Mouse (Mus musculus): ENCODE measurements around the gene Plac1. TPM values are rescaled to one million over a fixed set of nuclear protein-coding genes. Genes with fewer than 3 reads are reported as not detected.
A peak's percentile ranks its signal among the peaks of the same experiment; 100 is the strongest.
"Not testable (repeated sequence)": the region's sequence is repeated elsewhere in the genome, so short reads cannot be mapped to it uniquely, and the experiment has no call there.

Gene Plac1
- polyA plus RNA-seq (2015; fragmentation: Nextera tagmentation; extraction: Ambion mirVana) = 0.26 and 0.32 TPM in 2 replicates

DNA sequence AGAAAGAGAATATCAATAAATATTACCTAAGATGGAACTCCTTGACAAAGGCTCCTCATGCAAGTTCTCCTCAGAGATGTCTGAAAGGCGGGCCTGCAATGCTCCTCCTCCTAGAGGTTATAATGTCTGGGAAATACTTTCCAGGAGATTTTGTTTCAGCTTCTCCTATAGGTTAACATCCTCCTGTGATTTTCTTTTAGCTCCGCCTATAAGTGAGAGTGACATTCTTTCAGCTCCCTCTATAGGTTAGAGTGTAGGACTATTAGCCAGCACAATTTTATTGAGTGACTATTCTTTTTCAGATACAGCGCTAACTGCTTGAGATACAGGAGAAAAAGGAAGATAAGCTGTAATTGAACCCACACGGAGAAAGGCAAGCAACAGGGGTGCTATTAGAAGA, at the start of gene Plac1:
TSS of gene Plac1 (minus strand) at position 101 of the 400 bp plus-strand sequence.
- ATAC-seq (no peak), DNase-seq (no peak)
- Histone ChIP-seq H3K4me1 (ENCODE audit: insufficient read depth) (no peaks in the 10 kb centered on the region), H3K4me2 (ENCODE audit: low read depth, low read length) (no peak within 1 kb of the TSS), H3K4me3 (ENCODE audit: low read depth, low read length) (no peak within 1 kb of the TSS), H3K36me3 (replicated peaks; ENCODE audit: insufficient read depth, low read length) (no peaks in the 10 kb centered on the region), H3K9me3 (ENCODE audit: low read length) (no peaks in the 10 kb centered on the region), H3K27me3 (ENCODE audit: insufficient read depth, low read length) (no peaks in the 10 kb centered on the region), H3K27ac (ENCODE audit: low read depth) (no peak within 1 kb of the TSS), H3K9ac (replicated peaks) (no peak within 1 kb of the TSS)
- no peak for TF ChIP-seq EP300 (IDR thresholded peaks at IDR 0.05; ENCODE audit: low read depth)
- no peak for TF ChIP-seq CTCF (IDR thresholded peaks at IDR 0.05; ENCODE audit: low read depth)
- WGBS (ENCODE audit: insufficient replicate concordance) = 58% methylated on average over 4 of the region's 4 CpGs

DNA sequence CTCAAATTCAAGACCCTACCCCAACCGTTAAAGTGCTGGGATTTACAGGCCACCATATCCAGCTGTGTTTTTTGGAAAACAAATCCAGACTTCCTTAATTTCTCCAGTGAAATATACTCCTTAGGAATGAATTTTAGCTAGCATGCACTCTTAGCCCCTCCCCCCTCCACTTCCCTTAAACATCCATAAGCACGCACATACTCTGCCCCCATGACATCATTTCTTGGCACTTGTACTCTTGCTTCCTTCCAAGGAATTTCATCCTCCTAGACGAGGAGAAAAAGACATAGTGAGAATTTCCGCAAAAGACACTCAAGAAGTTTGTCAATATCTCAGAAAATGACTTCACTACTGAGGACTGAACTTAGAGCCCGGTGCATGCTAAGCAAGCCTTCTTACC, 48.0 kb upstream of the Plac1 start:
- H3K27me3 ChIP-seq (ENCODE audit: insufficient read depth, low read length) = 0 out of 2 replicates have a peak, but pooled peaks cover 2% of the 10 kb centered on the region
- DNase-seq = no peak
- TF ChIP-seq EP300 (IDR thresholded peaks at IDR 0.05; ENCODE audit: low read depth) = no peak
- no peak for TF ChIP-seq CTCF (IDR thresholded peaks at IDR 0.05; ENCODE audit: low read depth)
- no peak overlapping the region for H3K27ac ChIP-seq (ENCODE audit: low read depth)
- no peak overlapping the region for H3K4me3 ChIP-seq (ENCODE audit: low read depth, low read length)
- H3K9ac ChIP-seq (replicated peaks) = no peak overlapping the region
- H3K36me3 ChIP-seq (replicated peaks; ENCODE audit: insufficient read depth, low read length) = no peaks in the 10 kb centered on the region
- ATAC-seq = no peak
- no peaks in the 10 kb centered on the region for H3K4me1 ChIP-seq (ENCODE audit: insufficient read depth)
- no peak overlapping the region for H3K4me2 ChIP-seq (ENCODE audit: low read depth, low read length)
- WGBS (ENCODE audit: insufficient replicate concordance) = 75% methylated on average over 5 of the region's 5 CpGs
- H3K9me3 ChIP-seq (ENCODE audit: low read length) = no peaks in the 10 kb centered on the region

DNA sequence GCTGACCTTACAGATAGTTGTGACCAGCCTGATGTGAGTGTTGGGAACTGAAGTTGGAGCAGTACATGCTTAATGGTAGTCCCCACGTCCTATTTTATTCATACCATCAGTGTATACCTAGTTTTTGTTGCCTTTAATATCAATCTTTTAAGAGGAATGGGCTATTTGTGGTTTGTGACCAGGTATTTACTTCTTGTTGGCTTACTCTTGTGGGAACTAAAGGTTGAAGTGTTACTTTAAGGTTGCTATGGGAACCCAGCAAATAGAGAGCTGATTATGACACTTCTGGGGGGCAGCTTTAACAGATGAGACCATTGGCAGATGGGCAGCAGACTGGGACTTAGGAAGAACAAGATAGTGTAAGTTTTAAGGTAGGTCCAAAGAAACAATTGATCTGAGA, 33.2 kb upstream of the Plac1 start, which contains the start of gene Fam122c:
TSS of gene Fam122c (plus strand) at position 301 of the 400 bp plus-strand sequence.
- no peak for ATAC-seq
- Histone ChIP-seq H3K4me1 (ENCODE audit: insufficient read depth) (peaks cover 4% of the 10 kb centered on the region; the same call in 1 of the 2 replicates), H3K27me3 (ENCODE audit: insufficient read depth, low read length) (no peaks in the 10 kb centered on the region), H3K4me3 (ENCODE audit: low read depth, low read length) (no peak within 1 kb of the TSS), H3K4me2 (ENCODE audit: low read depth, low read length) (no peak within 1 kb of the TSS), H3K9ac (replicated peaks) (no peak within 1 kb of the TSS), H3K27ac (ENCODE audit: low read depth) (no peak within 1 kb of the TSS), H3K9me3 (ENCODE audit: low read length) (no peaks in the 10 kb centered on the region), H3K36me3 (replicated peaks; ENCODE audit: insufficient read depth, low read length) (no peaks in the 10 kb centered on the region)
- TF ChIP-seq CTCF (IDR thresholded peaks at IDR 0.05; ENCODE audit: low read depth) (no peak), EP300 (IDR thresholded peaks at IDR 0.05; ENCODE audit: low read depth) (no peak)
- 41% methylated on average over 1 of the region's 1 CpGs for WGBS (ENCODE audit: insufficient replicate concordance)
- DNase-seq = no peak

DNA sequence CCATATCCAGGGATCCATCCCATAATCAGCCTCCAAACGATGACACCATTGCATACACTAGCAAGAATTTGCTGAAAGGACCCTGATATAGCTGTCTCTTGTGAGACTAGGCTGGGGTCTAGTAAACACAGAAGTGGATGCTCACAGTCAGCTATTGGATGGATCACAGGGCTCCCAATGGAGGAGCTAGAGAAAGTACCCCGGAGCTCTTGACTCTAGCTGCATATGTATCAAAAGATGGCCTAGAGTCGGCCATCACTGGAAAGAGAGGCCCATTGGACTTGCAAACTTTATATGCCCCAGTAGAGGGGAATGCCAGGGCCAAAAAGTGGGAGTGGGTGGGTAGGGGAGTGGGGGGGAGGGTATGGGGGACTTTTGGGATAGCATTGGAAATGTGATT, 31.7 kb upstream of the Plac1 start:
- not testable (repeated sequence) for H3K4me2 ChIP-seq (ENCODE audit: low read depth, low read length); H3K4me3 ChIP-seq (ENCODE audit: low read depth, low read length); H3K36me3 ChIP-seq (replicated peaks; ENCODE audit: insufficient read depth, low read length); H3K27ac ChIP-seq (ENCODE audit: low read depth); DNase-seq; H3K9ac ChIP-seq (replicated peaks); H3K9me3 ChIP-seq (ENCODE audit: low read length); H3K27me3 ChIP-seq (ENCODE audit: insufficient read depth, low read length); H3K4me1 ChIP-seq (ENCODE audit: insufficient read depth); ATAC-seq
- 76% methylated on average over 3 of the region's 3 CpGs for WGBS (ENCODE audit: insufficient replicate concordance)

DNA sequence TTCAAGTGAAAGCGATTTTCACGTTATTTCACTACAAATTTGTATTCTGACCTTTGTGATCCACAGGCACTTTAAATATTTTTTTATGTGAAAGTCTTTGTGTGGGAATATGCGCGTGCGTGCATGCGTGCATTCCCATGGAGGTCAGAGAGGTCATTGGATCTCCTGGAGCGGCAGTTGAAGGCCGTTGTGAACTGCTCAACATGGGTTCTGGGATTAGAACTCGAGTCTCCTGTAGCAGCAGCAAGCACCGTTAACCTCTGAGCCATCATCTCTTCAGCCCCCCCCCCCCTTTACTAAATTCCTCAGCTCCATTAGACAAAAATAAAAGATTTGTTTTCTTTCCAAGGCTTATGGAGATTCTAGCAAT, 30.1 kb upstream of the Plac1 start:
- DNase-seq (peak; percentile 11), ATAC-seq (peak; percentile 28; the same call in 1 of the 2 replicates)

DNA sequence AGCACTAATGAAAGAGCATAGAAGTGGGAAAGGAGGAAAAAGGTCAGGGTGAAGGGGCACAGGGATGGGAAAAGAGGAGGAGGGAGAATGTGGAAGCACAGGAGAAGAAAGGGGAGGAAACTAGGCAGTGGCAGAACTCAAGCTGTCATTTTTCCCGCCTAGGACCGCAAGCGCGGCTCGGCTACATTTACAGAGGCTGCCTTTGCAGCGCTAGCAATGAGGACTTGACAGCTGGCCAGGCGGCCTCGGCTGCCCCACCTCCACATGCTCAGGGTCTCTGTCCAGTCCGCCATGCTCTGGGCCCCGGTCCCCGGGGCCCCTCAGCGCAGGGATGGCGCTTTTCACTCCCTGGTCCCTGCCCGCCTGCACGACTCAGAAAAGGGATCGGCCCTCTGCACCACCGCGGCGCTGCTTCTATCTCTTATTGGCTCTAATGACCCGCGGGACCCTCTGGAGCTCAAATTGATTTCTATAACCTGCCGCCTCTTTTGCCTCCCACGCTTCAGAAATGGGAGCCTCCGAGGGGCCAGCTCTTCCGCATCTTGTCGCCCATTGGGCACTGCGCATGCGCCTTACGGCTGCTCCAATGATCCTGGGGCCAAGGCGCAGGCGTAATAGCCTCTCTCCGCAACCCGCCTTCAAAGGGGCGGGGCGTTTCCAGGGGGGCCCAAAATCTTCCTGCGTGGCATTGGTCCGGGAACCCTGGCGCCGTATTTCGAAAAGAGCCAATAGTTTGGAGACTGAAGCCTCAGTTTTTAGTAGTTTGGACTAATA, 29.6 kb upstream of the Plac1 start, which contains the start of gene Fam122b:
TSS of gene Fam122b (minus strand) at position 517 of the 774 bp plus-strand sequence.
- TF ChIP-seq CTCF (IDR thresholded peaks at IDR 0.05; ENCODE audit: low read depth) (no peak), EP300 (IDR thresholded peaks at IDR 0.05; ENCODE audit: low read depth) (no peak)
- Histone ChIP-seq H3K36me3 (replicated peaks; ENCODE audit: insufficient read depth, low read length) (no peaks in the 10 kb centered on the region), H3K4me3 (ENCODE audit: low read depth, low read length) (peak within 1 kb of the TSS; percentile 79), H3K27ac (ENCODE audit: low read depth) (peak within 1 kb of the TSS; percentile 71), H3K4me1 (ENCODE audit: insufficient read depth) (peaks cover 4% of the 10 kb centered on the region; the same call in 1 of the 2 replicates), H3K9ac (replicated peaks) (peak within 1 kb of the TSS; percentile 69), H3K9me3 (ENCODE audit: low read length) (no peaks in the 10 kb centered on the region), H3K4me2 (ENCODE audit: low read depth, low read length) (peak within 1 kb of the TSS; percentile 85), H3K27me3 (ENCODE audit: insufficient read depth, low read length) (no peaks in the 10 kb centered on the region; the same call in 1 of the 2 replicates)
- DNase-seq = peak; percentile 92
- ATAC-seq = peak; percentile 92
- 20% methylated on average over 40 of the region's 40 CpGs for WGBS (ENCODE audit: insufficient replicate concordance)

More for the DNA sequence above, 30.1 kb upstream of the Plac1 start:
- TF ChIP-seq CTCF (IDR thresholded peaks at IDR 0.05; ENCODE audit: low read depth) = no peak
- TF ChIP-seq EP300 (IDR thresholded peaks at IDR 0.05; ENCODE audit: low read depth) = no peak
- Histone ChIP-seq H3K27ac (ENCODE audit: low read depth) (no peak overlapping the region), H3K4me3 (ENCODE audit: low read depth, low read length) (peak overlapping the region; percentile 79), H3K27me3 (ENCODE audit: insufficient read depth, low read length) (no peaks in the 10 kb centered on the region; the same call in 1 of the 2 replicates), H3K4me2 (ENCODE audit: low read depth, low read length) (peak overlapping the region; percentile 85), H3K9me3 (ENCODE audit: low read length) (no peaks in the 10 kb centered on the region), H3K36me3 (replicated peaks; ENCODE audit: insufficient read depth, low read length) (no peaks in the 10 kb centered on the region), H3K9ac (replicated peaks) (no peak overlapping the region), H3K4me1 (ENCODE audit: insufficient read depth) (peaks cover 4% of the 10 kb centered on the region; the same call in 1 of the 2 replicates)
- 21% methylated on average over 10 of the region's 10 CpGs for WGBS (ENCODE audit: insufficient replicate concordance)
